Mouse (Mus musculus): Measurements from ENCODE around the gene Phlda3.

Gene Phlda3

DNA sequence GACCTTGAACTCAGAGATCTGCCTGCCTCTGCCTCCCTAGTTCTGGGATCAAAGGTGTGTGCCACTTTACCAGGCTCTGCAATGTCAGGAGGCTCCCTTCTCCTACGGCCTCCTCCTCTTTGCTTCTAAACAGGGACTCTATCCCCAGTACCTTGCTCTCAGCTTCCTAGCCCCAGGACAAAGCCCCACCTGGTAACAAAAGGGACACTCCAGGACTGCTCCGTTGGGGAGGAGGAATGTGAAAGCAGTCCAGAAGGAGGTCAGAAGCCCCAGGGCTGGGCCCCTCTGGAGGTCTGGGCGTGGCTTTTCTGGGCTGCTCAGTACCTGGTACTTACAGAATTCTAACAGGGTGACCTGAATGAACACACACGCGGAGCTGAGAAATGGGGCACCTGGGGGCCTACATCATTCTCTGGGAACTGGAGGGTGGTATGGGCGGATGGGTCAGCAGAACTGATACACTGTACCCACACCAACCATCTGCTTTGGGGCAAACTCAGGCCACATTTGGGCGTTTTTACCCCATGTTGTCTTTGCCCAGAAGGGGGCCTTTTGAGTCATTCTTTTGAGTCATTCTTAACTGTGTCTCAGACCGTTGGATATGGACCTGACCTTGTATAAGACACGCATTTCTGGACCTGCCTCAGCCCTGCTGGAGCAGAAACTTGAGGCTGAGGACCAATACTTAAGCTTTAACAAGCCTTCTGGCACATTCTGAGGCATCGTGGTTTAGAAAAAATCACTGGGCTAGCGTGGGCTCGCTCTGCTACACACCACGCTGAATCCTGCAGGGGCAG, 26.4 kb downstream of the Phlda3 start:
- no peak for DNase-seq (ENCODE audit: low read depth in 1 of 2, low spot score in 2 of 2)

- DNase-seq (ENCODE audit: low read depth in 1 of 2, low spot score in 2 of 2): no peak
Observed at GRCm38 (mm10) chr1:135793370-135794215, 27.7 kb downstream of the Phlda3 start.

GRCm38 (mm10) chr1:135794216-135795134, 28.6 kb downstream of the Phlda3 start:
- no peak for DNase-seq (ENCODE audit: low read depth in 1 of 2, low spot score in 2 of 2)

DNA sequence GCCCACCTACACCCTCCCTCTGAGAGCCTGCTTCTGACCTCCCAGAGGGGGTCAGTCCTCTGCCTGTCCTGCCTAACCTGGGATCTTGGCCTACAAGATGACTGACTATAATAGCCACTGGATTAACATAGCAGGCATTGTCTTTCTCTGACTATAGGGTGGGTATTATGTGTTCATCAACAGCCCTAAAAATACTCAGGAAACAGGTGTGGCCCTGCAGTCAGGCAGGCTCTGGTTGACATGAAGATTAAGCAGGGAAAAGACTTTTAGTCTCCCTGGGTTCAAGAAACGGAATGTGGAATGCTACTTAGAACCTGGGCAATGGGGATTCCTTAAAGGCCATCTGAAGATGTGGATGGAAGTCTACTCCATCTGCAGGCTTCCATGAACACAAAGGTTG, 32.6 kb downstream of the Phlda3 start:
- DNase-seq (ENCODE audit: low read depth in 1 of 2, low spot score in 2 of 2): no peak

- no peak for DNase-seq (ENCODE audit: low read depth in 1 of 2, low spot score in 2 of 2)
Observed at GRCm38 (mm10) chr1:135799109-135799627, 33.2 kb downstream of the Phlda3 start.

DNA sequence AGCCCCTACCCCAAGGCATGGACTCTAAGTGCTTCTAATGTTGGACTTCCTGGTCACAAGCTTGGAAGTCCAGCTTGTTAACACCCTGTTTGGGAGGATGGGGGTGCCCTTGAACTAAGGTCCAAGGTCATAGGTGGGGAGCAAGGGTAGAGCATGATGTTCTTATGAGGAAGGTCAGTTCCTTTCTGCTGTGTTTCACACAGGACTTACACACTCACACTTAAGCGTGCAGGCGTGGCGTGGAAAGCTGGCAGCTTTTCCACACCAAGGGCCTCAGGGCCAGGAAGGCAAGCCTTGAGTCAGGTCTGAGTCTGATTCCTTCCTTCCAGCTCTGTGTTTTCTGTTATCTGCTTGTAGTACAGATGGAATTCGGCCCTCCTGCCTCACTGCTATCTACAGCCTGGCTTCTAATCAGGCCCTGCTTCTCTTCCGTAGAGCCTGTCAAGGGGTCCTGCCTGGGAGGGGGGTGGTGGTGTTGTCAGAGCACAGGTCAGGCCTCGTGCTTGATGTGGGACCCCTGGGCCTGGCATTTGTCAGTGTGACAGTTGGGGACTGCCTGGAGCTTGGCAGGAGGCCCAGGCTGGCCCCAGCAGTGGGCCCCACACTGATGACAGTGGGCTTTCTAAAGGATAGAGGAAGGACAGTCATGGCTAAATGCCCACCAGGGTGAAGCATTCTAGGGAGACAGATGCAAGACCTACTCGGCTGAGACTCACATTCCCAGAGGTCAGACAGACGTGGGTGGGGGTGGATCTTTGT, 34.5 kb downstream of the Phlda3 start:
- no peak for DNase-seq (ENCODE audit: low read depth in 1 of 2, low spot score in 2 of 2)

- DNase-seq (ENCODE audit: low read depth in 1 of 2, low spot score in 2 of 2): no peak
Observed at GRCm38 (mm10) chr1:135807546-135807945, 41.6 kb downstream of the Phlda3 start.

- no peak for DNase-seq (ENCODE audit: low read depth in 1 of 2, low spot score in 2 of 2)
Observed at GRCm38 (mm10) chr1:135810180-135810579, 44.3 kb downstream of the Phlda3 start.

DNA sequence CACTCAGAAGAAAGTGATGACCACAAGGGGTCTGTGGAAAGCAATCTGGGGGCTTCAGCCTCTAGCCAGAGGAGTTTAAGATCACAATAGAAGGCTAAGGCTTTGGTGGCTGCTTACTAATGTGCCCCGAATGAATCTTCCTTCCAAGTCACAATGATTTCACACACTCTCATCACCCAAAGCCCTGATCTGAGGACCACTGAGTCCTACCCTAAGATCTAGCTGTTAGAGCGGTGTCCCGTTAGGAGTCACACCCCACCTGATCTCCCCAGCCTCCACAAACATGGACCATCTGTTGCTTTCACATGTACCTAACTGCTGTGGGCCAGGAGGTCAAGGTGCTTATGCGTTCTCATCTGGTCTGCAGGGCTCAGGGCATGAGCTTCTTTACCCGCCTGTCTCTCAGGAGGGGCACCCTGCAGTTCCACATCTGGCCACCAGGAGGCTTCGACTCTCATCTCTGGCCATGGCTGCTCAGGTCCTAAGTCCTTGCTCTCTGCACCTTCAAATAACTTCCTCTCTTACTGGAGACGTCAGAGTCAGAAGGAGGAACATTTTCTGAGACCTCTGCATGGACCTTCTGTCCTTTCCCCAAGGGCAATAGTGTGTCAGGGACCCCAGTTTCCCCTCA, 45.2 kb downstream of the Phlda3 start:
- peak; percentile 30 to 54 for DNase-seq (ENCODE audit: low read depth in 1 of 2, low spot score in 2 of 2)

GRCm38 (mm10) chr1:135812205-135812604, 46.3 kb downstream of the Phlda3 start:
- no peak for DNase-seq (ENCODE audit: low read depth in 1 of 2, low spot score in 2 of 2)

- DNase-seq (ENCODE audit: low read depth in 1 of 2, low spot score in 2 of 2): no peak
Observed at GRCm38 (mm10) chr1:135812618-135813017, 46.7 kb downstream of the Phlda3 start.

GRCm38 (mm10) chr1:135813071-135813470, 47.2 kb downstream of the Phlda3 start:
- DNase-seq (ENCODE audit: low read depth in 1 of 2, low spot score in 2 of 2): no peak

GRCm38 (mm10) chr1:135813687-135814395, 47.9 kb downstream of the Phlda3 start:
- DNase-seq (ENCODE audit: low read depth in 1 of 2, low spot score in 2 of 2): no peak

GRCm38 (mm10) chr1:135814531-135814930, 48.6 kb downstream of the Phlda3 start:
- DNase-seq (ENCODE audit: low read depth in 1 of 2, low spot score in 2 of 2): no peak

DNA sequence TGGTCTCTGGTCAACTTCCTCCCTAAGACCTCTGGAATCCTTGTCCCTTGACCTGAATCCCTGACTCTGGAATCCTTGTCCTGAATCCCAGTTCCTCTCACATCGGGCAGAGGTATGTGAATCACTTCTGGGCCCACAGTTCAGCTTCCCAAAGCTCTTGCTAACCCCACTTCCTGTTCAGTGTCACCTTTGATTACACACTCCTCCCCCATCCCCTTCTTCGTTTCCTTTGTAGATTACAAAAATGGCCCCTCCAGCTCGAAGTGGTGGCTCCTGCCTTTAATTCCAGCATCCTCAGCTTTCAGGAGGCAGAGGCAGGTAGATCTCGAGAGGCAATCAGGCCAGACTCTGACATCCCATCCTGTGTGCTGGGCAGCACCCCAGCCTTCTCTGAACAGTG, 51.7 kb downstream of the Phlda3 start:
- no peak for DNase-seq (ENCODE audit: low read depth in 1 of 2, low spot score in 2 of 2)

DNA sequence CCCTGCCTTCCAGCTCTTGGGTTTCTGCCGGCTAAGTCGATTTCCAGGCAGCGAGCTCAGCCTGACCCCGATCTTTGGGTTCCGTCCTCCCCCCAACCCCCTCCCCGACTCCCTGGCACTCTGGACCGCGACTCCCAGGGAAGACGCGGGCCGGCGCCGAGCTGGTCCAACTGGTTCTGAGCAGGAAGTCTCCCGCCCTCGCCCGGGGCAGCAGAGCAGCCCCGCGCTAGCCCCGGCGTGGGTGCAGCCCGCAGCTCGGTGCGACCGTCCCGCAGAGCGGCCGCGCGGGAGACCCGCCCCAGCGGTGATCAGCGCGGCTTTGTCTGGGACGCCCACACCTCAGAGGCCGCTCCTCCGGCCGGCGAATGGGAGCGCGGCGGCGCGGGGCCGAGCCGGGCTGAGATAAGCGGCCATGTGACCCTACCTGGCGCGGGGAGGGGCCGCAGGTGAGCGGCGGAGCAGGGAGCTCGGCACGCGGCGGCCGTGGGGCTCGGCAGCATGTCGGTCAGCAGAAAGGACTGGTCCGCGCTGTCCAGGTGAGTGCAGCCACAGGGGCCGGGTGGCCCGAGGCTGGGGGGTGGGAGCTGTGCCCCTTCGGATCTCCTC, 52.7 kb downstream of the Phlda3 start, which contains the start of gene Lad1:
Lad1 (plus strand) TSS at position 118 of the 606 bp plus-strand sequence.
- DNase-seq (ENCODE audit: low read depth in 1 of 2, low spot score in 2 of 2): no peak
